Mouse (Mus musculus) right cerebral cortex, adult 18-20 months (tissue): ENCODE results near the gene Tas2r114.

Experiments used
- DNase-seq: peaks from one replicate; pipeline ENCODE4 v3.0.0; 2022; ENCODE audit warnings: mixed read lengths

The Tas2r114 gene

GRCm38 (mm10) chr6:131689963-131690362 is at the start of gene Tas2r114:
TSS of gene Tas2r114 (minus strand) at chr6:131690063.
- no peak for DNase-seq

- DNase-seq, result no peak
These were observed 22.9 kb upstream of the Tas2r114 start for GRCm38 (mm10) chr6:131712803-131713202.

- DNase-seq, result no peak
These were observed 2.5 kb downstream of the Tas2r114 start, which contains the start of gene Tas2r105 for GRCm38 (mm10) chr6:131687395-131687794. TSS of gene Tas2r105 (minus strand) at chr6:131687495.

- no peak for DNase-seq
These were observed 4.2 kb downstream of the Tas2r114 start, which contains the start of gene Tas2r104 for GRCm38 (mm10) chr6:131685644-131686043. TSS of gene Tas2r104 (minus strand) at chr6:131685744.

- no peak for DNase-seq
These were observed 11.1 kb downstream of the Tas2r114 start, which contains the start of gene Tas2r106 for GRCm38 (mm10) chr6:131678786-131679185. TSS of gene Tas2r106 (minus strand) at chr6:131678886.

GRCm38 (mm10) chr6:131660049-131660448 is 29.8 kb downstream of the Tas2r114 start, which contains the start of gene Tas2r107:
TSS of gene Tas2r107 (minus strand) at chr6:131660149.
- no peak for DNase-seq
